Mouse (Mus musculus) brain, embryonic 14.5 days (tissue): ENCODE results near the gene Pah. TPM values are rescaled to one million over a fixed set of nuclear protein-coding genes. Genes with fewer than 3 reads are reported as not detected.

ENCODE experiments used
- DNase-seq: peaks from one replicate; pipeline ENCODE4 v3.0.0-alpha.2; 2011; ENCODE audit warnings: low read depth
- CTCF ChIP-seq: fragments of 200-500 bp; IDR thresholded peaks from 2 replicates; pipeline ENCODE4 v1.5.1; 2012; ENCODE audit warnings: inconsistent platforms, mild to moderate bottlenecking, moderate library complexity, borderline replicate concordance; ENCODE audit not compliant: insufficient read depth, insufficient read length; ENCODE audit errors: extremely low read depth
- POLR2A ChIP-seq: fragments of 200-500 bp; IDR thresholded peaks from 2 replicates; pipeline ENCODE4 v1.6.1; 2012; ENCODE audit warnings: mild to moderate bottlenecking, inconsistent platforms, borderline replicate concordance; ENCODE audit not compliant: poor library complexity, insufficient read depth, insufficient read length, severe bottlenecking; ENCODE audit errors: extremely low read depth
- polyA plus RNA-seq: library from polyadenylated mRNA; depleted of rRNA; stranded (reverse); fragments of >200 nt; gene quantifications from 2 replicates; pipeline ENCODE4 v1.2.3, GENCODE M21; 2012; rRNA removed

Gene Pah
- polyA plus RNA-seq, 1 experiment, result not detected

DNA sequence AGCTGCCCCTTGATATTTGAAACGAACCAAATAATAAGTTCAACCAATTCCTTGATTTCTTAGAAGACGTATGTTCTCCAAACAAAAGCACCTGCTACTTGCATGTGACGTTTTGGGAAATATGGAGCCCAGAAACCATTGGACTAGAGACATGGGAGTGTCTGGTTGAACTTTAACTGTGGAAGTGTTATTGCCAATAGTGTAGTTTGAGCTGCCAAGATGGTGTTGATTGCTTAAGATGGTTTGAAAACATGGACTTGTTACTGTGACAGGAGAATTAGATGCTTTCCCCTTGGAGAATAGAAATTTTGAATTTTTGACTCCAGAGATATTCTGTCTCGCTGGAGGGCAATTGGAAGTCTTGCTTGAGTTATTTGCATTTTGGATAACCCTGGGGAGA, 50.9 kb downstream of the Pah start:
- no peak for DNase-seq
- TF ChIP-seq POLR2A (no peak), CTCF (no peak)

DNA sequence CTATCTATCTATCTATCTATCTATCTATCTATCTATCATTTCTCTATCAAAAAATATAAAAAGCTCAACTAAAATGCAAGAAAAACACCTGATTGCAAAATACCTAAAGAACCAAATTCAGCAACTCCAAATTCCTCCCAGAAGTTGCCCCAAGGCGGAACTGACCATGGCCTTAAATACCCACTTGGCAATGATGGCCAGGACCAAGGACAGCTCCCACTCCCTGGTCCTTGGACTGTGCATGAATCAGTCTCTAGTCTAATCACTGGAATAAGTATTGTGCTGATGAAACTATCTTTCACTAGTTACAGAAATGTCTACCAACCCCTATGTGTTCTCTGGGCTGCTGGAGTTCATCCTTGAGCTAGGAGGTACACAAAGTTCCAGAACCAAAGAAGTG, 65.1 kb downstream of the Pah start:
- peak; percentile 6 for DNase-seq
- TF ChIP-seq POLR2A (no peak), CTCF (no peak)

DNA sequence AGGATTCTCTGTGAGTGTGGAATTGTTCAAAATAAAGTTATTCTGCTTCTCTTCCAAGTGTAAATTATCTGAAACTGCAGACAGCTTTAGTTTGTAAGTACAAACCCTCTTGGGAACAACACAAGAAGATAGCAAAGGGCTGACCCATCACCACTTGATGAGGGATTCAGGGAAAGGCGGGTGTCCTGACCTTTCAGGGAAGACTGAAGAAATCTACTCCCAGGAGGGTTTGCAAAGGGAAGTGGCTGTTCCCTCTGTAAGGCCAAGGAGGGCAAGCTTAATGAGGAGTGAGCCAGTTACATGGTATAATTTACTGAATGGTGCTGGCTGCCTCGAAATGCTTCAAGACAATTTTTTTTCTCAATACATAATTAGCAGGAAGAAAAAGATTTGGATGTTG, 72.3 kb downstream of the Pah start:
- TF ChIP-seq POLR2A (no peak), CTCF (no peak)

DNA sequence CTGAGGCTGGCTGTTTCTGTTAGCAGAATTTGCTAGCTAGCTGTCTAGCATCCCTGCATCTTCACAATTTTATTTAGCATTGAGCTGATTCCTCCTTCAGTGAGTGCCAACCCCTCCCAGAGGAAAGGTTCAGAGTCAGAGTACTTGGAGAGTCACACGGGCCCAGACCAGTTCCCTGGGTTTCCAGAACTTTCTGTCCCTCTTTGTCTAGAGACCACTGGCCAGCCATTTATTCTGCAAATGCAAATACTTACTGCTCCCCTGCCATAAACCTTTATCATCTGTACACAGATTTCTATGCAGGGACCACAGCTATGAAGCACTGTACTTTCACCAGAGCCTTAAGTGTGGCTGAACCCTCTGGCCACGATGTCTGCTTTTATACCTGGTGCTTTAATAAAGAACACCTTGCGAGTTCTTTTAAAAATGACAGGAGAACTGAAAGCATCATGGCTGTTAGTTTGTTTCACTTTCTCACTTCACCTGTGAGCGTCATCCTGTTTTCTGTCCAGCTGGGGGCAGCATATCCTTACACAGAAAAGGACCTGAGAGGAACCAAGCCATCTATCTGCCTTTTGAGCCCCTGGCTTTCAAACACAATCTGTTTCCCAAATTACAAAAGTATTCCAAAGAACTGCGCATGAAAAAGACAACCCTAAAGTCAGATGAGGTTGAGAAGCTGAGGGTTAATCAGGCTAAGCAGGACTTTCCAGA, 74.9 kb downstream of the Pah start:
- DNase-seq, result peak; percentile 77
- TF ChIP-seq CTCF, result peak; percentile 70; the same call in 1 of the 2 replicates
- no peak for TF ChIP-seq POLR2A

More for the DNA sequence above, 72.3 kb downstream of the Pah start:
- DNase-seq, result peak; percentile 31

DNA sequence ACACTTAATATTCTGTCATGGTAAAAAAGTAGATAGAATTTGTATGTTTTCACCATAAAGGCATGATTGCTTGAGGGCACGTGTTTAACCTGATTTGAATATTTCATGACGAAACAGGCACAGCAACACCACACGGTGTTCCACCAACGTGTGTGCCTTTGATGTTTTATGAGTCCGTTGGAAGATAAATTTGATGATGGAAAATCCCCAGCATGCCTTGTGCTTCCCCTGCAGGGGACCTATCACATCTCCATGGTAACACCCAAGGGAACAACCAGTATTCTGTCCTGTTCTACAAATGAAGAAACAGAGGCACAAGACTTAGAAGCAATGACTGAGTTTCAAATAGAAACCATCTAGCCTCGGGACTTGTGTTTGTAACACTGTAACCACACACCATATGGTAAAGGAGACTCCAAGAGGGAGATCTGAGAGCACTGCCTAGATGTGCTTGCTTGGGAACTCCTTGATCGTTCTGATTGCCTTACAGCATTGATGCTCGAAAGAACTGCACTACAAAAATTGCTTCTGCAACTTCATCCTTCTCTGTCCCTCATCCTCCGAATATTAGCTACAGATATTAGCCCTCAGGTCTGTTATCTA, 75.6 kb downstream of the Pah start:
- no peak for TF ChIP-seq POLR2A
- TF ChIP-seq CTCF, result no peak
- DNase-seq, result peak; percentile 50

DNA sequence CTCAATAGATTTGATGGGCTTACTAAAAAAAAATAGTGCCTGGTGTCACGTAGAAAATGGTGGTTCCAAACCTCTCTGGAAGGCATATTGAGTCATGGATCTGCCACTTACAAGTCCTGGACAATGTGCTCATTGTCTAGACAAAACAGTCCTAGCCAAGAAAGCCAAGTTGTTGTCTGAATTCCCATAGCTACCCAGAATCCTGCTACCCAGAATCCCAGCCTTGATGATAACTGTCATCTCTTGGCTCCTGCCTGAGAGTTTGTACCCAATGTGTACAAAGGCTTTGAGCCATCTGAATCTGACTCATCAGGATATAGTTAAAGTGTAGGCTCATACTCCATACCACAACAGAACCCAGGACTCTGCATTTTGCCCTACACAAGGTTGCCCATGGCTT, 80.6 kb downstream of the Pah start:
- peak; percentile 4 for DNase-seq
- TF ChIP-seq POLR2A (no peak), CTCF (no peak)

DNA sequence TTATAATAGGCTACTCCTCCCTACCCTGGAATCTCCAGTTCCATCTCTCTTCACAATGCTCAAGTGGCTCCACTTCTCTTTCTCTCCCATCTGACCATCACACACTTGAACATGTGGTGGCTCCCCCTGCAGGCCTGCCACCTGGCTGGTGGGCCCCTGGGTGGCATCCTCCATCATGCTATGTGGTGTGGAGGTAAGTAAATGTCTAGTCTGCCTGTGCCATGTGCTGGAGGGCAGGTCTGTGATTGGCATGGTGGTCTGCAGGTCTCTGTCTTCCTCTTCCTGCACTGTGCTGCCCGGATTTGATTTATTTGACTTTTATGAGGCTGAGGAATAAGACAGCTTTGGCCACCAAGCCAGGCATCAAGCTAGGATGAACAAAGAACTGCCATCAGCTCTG, 103.6 kb downstream of the Pah start:
- DNase-seq, result no peak
- TF ChIP-seq POLR2A (no peak), CTCF (no peak)

Other genes with a start within 250 kb of the Pah start
- gene Ascl1, start 28.1 kb upstream of the Pah start, polyA plus RNA-seq, result 46.5 and 48.3 TPM in 2 replicates